ENCODE assay signal across 16 mouse cellular contexts in the genomic region with DNA sequence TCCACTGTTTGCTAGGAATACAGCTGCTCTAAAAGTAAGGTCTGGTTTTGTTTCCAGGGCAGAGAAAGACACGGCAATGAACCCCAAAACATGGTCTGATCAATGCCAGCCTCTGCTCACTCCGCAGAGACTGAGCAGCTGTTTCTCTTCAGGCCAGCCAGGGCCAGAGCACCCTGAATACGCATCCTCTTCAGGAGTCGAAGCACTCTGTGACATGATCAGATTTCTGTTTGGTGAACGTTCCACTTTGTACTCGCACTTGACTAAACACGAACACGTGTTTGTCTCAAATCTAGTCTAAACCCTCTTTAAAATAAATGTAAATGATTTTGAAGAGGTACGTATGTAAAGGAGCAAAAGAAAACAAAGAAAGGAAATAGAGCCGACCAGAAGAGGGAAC.
"Had no signal": no experiment of that assay in that cellular context is flagged by ENCODE, and none has a peak within 500 bp of the region (broad histone marks: within the 10 kb centered on the region; RNA-seq: fewer than 3 reads in every experiment).

No protein-coding gene starts in this region.

- H3K36me3 ChIP-seq: midbrain, embryonic 13.5 days; midbrain, embryonic 15.5 days; neural tube, embryonic 13.5 days; stomach, embryonic 15.5 days had no signal

- H3K27ac ChIP-seq: midbrain, embryonic 10.5 days; midbrain, embryonic 13.5 days; midbrain, embryonic 15.5 days; neural tube, embryonic 13.5 days; neural tube, embryonic 15.5 days; stomach, embryonic 15.5 days; stomach, postnatal 0 days had no signal

- DNase-seq: lung, adult 18-20 months; lung, embryonic 14.5 days; lung, postnatal 10 days; lung, postnatal 4 days; right cerebral cortex, postnatal 14 days; thymus, adult 2 months; thymus, postnatal 25 days; thymus, postnatal 4 days had no signal

- H3K4me1 ChIP-seq: midbrain, embryonic 10.5 days; midbrain, embryonic 13.5 days; midbrain, embryonic 15.5 days; neural tube, embryonic 13.5 days; neural tube, embryonic 15.5 days; stomach, embryonic 15.5 days had no signal

- H3K9ac ChIP-seq: lung, embryonic 14.5 days; midbrain, embryonic 13.5 days; midbrain, embryonic 15.5 days; neural tube, embryonic 13.5 days; neural tube, embryonic 15.5 days; stomach, embryonic 15.5 days had no signal

- H3K4me3 ChIP-seq: midbrain, embryonic 10.5 days; midbrain, embryonic 13.5 days; midbrain, embryonic 15.5 days; myocyte; neural tube, embryonic 13.5 days; neural tube, embryonic 15.5 days; stomach, embryonic 15.5 days had no signal

- H3K4me2 ChIP-seq: lung, embryonic 14.5 days; midbrain, embryonic 13.5 days; midbrain, embryonic 15.5 days; neural tube, embryonic 13.5 days; neural tube, embryonic 15.5 days; stomach, embryonic 15.5 days had no signal

- H3K27me3 ChIP-seq: midbrain, embryonic 13.5 days; midbrain, embryonic 15.5 days; neural tube, embryonic 13.5 days; neural tube, embryonic 15.5 days; stomach, embryonic 15.5 days had no signal

- ATAC-seq: midbrain, embryonic 13.5 days; midbrain, embryonic 15.5 days had no signal

- H3K9me3 ChIP-seq: midbrain, embryonic 10.5 days; midbrain, embryonic 13.5 days; midbrain, embryonic 15.5 days; neural tube, embryonic 13.5 days; neural tube, embryonic 15.5 days; stomach, embryonic 15.5 days had no signal
